Mouse (Mus musculus) mouse embryonic stem cell (cell line): Measurements from ENCODE around the gene Tnfaip1.
"Not testable (repeated sequence)": the region's sequence is repeated elsewhere in the genome, so short reads cannot be mapped to it uniquely, and the experiment has no call there.

Experiments
- in situ Hi-C, 2 experiments: fragments of 300-500 bp; cut with MboI; formaldehyde crosslinking; loops; 1 replicate in 1 of 2; 3 replicates in 1 of 2; pipeline ENCODE4 v1.14.3; 2019 to 2020; ENCODE audit warnings: low sequenced_read_pairs in 2 of 2, low pct_unique_long_range_greater_than_20kb in 1 of 2, mixed read lengths in 1 of 2; ENCODE audit not compliant: unreplicated experiment in 1 of 2

The Tnfaip1 gene

DNA sequence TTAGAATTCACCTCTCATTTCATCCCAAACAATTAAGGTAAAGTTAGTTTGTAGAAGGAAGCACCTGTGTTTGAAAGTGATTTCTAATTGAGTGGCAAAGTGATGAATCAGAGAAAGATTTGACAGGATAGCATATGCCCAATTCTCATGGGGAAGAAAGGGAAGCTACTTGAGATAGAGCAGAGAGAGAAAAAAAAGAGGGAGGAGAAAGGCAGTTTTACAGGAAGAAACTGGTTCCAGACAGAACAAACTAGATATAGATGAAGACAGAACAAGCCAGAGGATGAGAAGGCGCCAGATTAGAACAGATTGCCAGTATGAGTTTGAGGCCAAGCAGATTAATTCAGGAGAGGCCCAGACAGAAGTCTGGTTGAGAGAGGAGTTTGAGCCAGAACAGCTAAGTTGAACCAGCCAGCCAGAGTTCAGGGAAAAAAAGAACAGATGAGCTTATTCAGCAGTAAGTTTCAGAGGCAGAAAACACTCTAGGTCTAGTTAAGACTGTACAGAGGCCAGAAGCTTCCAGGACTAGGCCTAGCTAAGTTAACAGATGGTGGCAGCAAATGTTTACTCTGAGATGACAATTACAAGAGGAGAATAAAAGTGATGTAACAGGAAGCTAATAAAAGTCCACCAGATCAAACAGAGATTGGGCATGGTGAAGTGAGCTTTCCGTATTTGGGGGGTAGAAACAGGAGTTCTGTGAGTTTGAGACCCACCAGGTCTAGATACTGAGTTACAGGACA is 11.8 kb upstream of the Tnfaip1 start:
- in situ Hi-C loops, result no loop called here

- in situ Hi-C loops, result no loop called here
Measured at GRCm38 (mm10) chr11:78545181-78545580, 9.0 kb upstream of the Tnfaip1 start.

DNA sequence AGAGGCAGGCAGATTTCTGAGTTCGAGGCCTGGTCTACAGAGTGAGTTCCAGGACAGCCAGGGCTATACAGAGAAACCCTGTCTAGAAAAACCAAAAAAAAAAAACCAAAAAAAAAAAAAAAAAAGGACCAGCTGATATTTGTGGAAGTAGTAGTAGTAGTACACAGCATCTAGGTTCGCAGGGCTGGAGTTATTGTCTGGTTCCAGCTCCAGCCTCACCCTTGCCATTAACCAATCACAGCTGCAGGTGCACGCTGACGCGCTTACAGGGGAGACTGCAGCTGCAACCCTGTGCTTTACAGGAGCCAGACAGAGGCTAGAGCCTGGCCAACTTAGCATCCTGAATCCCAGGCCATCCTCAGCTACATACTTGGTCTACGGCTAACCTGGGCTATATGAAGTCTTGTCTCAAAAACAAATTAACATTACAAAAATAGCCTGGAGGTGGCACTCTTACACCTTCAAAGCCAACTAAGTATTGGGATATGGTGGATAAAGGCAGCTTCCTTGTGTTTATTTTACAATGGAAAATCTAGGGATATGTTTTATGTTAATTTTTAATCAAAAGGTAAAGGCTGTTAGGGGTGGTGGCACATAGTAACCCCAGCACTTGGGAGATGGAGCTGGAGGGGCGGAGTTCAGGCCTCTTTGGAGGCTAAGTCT is 8.4 kb upstream of the Tnfaip1 start:
- in situ Hi-C loops, result no loop called here

DNA sequence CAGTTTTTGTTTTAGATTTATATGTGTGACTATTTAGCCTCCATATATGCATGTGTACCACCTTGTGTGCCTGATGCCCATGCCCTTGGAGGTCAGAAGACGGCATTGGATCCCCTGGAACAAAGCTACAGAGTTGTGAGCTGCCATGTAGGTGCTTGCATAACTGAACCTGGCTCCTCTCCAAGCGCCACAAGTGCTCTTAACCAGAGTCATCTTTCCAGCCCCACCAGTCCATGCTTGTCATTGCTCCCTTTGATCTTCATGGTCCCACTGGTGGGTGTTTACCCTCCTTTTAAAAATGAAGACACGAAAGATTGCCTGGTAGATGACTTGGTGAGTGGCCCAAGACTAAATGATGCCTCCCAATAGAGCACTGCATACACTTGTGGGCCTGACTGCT is 4.2 kb upstream of the Tnfaip1 start:
- in situ Hi-C loops, result no loop called here

GRCm38 (mm10) chr11:78536690-78537084 is 555 bp upstream of the Tnfaip1 start:
- in situ Hi-C loops, result no loop called here

- in situ Hi-C loops, result no loop called here
Measured at GRCm38 (mm10) chr11:78535376-78536079, 604 bp downstream of the Tnfaip1 start.

GRCm38 (mm10) chr11:78534516-78534915 is 1.6 kb downstream of the Tnfaip1 start:
- in situ Hi-C loops, result no loop called here

GRCm38 (mm10) chr11:78531515-78531914 is 4.6 kb downstream of the Tnfaip1 start:
- in situ Hi-C loops, result not testable (repeated sequence)

GRCm38 (mm10) chr11:78531046-78531445 is 5.1 kb downstream of the Tnfaip1 start:
- in situ Hi-C loops, result no loop called here

DNA sequence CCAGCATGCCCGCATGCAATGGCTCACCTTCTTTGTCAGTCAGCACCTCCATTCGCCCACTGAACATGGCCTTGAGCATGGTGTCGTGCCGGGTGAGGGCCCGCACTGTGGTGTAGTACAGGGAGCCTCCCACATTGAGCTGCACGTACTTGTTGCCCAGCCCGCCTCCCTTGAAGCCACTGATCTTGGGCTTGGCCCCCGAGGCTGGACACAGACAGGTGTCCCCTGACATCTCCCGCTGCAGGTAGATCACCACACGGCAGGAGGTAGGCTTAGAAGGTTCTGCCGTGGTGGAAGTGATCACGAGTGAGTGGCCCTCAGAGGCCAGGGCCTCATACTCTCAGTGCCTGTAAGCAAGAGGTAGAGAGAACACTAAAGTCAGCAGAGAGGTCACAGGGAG is 6.1 kb downstream of the Tnfaip1 start:
- in situ Hi-C loops, result no loop called here

DNA sequence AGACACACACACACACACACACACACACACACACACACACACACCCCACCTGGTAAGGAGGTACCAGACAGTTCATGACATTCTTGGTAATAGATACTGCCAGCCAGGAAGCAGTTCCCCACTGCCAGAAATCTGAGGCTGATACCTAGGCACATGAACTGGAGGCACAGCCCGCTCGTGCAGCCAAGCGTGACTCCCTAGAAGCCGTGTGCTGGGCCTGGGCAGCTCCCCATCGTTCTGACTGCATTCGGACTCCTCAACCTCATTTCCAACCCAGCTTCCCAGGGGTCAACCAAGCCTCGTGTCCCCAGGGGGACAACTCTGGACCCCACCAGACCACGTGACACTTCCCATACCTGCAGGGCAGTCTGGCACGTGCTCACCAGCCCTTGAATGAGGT is 7.4 kb downstream of the Tnfaip1 start:
- in situ Hi-C loops, result no loop called here

DNA sequence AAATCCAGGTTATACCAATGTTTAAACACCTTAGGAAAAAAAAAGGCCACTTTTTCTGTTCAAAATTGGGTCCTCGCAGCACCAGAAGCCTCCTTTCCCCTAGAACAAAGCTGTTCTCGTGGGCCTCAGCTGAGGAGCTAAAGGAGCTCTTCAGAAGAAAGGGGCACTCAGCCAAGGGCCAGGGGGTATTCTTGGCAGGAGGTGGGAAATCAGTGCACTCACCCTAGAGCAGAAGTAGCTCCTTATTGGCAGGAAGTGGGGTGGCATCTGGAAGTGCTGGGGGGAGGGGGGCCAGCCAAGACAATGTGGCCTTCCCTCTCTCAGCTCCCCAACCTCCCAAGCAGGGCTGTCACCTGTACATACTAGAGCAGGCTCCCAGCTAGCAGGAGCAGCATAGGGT is 11.3 kb downstream of the Tnfaip1 start:
- in situ Hi-C loops, result no loop called here

- in situ Hi-C loops, result no loop called here
Measured at GRCm38 (mm10) chr11:78523241-78523955, 12.7 kb downstream of the Tnfaip1 start.

DNA sequence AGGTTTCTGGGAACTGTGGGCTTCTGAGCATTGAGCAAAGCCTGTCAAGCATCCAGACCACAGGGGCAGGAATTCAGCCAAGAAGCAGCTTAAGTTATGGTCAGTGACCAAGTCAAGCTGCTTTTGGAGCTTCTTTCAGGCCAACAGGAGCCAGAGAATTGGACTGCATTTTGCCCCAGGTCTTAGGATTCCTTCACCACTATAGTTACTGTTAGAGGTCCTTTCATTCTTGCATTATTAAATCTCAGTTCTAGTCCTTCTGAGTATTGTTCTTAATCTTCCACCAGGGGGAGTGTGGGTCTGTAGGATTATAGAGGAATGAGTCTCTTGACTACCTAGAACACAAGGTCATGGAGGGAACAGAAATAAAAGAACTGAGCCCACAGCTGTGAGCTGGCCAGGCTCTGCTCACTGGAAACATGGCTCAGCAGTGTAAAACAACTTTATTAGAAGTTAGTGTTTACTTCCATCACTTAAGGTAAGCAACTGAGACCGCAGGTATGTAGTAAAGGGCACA is 13.6 kb downstream of the Tnfaip1 start:
- in situ Hi-C loops, result no loop called here

DNA sequence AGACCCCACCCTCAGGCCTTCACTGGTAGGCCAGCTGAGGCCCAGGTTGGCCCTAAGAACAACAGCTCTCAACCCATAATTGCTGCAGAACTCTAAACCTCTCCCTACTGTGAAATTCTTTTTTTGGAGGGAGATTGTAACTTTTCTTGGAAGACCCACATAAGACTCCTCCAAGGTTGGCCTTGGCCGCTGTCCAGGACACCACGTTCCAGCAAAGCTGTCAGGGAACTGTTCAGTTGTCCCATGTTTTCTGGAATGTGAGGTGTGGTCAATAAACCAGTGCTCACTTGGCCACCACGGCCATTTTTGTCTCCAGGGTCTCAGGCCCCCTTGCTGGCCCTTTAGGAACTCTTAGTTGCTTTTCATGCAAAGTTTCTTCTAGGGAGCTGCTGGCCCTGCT is 14.3 kb downstream of the Tnfaip1 start:
- in situ Hi-C loops, result no loop called here

DNA sequence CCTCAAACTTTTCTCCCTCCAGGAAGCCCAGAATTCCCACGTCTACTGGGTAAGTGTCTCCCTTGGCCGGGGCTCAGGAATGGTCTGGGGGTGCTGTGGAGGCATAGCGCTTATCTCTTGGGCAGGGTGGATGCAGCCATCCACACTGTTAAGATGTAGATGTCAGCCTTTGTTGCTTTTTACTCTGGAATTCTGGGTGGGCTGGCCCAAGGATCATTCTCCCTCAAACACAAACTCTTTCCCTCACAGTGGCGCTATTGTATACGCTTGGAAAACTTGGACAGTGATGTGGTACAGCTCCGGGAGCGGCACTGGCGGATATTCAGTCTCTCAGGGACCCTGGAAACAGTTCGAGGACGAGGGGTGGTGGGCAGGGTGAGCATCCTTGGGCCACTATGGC is 17.2 kb downstream of the Tnfaip1 start:
- in situ Hi-C loops, result no loop called here

GRCm38 (mm10) chr11:78515549-78516325 is 20.4 kb downstream of the Tnfaip1 start:
- in situ Hi-C loops, result no loop called here

GRCm38 (mm10) chr11:78513106-78513790 is 22.9 kb downstream of the Tnfaip1 start:
- in situ Hi-C loops, result no loop called here
